Mouse (Mus musculus) testis, adult 2 months (tissue): ENCODE measurements around the gene Snai3. TPM values are rescaled to one million over a fixed set of nuclear protein-coding genes. Genes with fewer than 3 reads are reported as not detected.

Experiments used
- H3K27ac ChIP-seq: fragments of 200-500 bp; 2 replicates; pipeline ENCODE4 v1.5.1; 2012; ENCODE audit warnings: low read depth, low read length; ENCODE audit not compliant: control insufficient read depth, insufficient read depth
- H3K27me3 ChIP-seq: fragments of 200-500 bp; 2 replicates; pipeline ENCODE4 v1.6.1; 2012; ENCODE audit warnings: mild to moderate bottlenecking, low read length, moderate library complexity; ENCODE audit not compliant: control insufficient read depth, insufficient read depth
- H3K36me3 ChIP-seq: fragments of 200-500 bp; 2 replicates; pipeline ENCODE4 v1.6.1; 2012; ENCODE audit warnings: mild to moderate bottlenecking, low read length; ENCODE audit not compliant: control insufficient read depth, insufficient read depth
- H3K4me1 ChIP-seq: fragments of 200-500 bp; 2 replicates; pipeline ENCODE4 v1.6.1; 2012; ENCODE audit warnings: low read length; ENCODE audit not compliant: control insufficient read depth, insufficient read depth
- H3K4me3 ChIP-seq: fragments of 200-500 bp; 2 replicates; pipeline ENCODE4 v1.5.1; 2012; ENCODE audit warnings: low read depth, mild to moderate bottlenecking, low read length, moderate library complexity, mixed read lengths; ENCODE audit not compliant: control insufficient read depth
- CTCF ChIP-seq: fragments of 200-500 bp; IDR thresholded peaks from 2 replicates; pipeline ENCODE4 v1.5.1; 2012; ENCODE audit warnings: low read depth, mild to moderate bottlenecking, inconsistent platforms, low read length, moderate library complexity; ENCODE audit not compliant: control insufficient read depth, insufficient read depth, insufficient replicate concordance
- POLR2A ChIP-seq: fragments of 200-500 bp; IDR thresholded peaks from 2 replicates; pipeline ENCODE4 v1.6.1; 2012; ENCODE audit warnings: low read depth, mild to moderate bottlenecking, inconsistent platforms, low read length, moderate library complexity; ENCODE audit not compliant: control insufficient read depth
- polyA plus RNA-seq: library from polyadenylated mRNA; depleted of rRNA; stranded (reverse); fragments of >200 nt; gene quantifications from 2 replicates; pipeline ENCODE4 v1.2.3, GENCODE M21; 2012

The Snai3 gene
- polyA plus RNA-seq, 1 experiment, result 3.8 TPM

DNA sequence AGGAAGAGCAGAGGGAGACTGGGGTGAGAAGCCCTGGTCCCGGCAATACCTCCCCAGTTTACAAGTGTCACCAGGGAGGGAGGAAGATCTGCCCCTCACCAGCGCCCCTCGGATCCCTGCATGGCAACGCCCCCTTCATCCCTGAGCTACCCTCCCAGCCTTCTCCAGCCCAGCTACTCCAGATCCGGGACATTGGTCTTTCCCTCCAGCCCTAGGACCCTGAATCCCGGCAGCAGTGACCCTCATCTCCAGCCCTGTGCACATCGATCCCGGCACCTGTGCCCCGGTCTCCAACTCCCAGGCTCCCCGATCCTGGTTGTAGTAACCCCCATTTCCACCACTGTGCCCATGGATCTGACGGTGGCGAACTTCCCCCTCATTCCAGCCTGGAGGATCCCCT lies 17.8 kb downstream of the Snai3 start:
- H3K27ac ChIP-seq, result peak overlapping the region; percentile 51; the same call in 1 of the 2 replicates
- H3K27me3 ChIP-seq, result no peaks in the 10 kb centered on the region
- TF ChIP-seq CTCF (no peak), POLR2A (no peak)
- peaks cover 9% of the 10 kb centered on the region for H3K4me1 ChIP-seq
- peak overlapping the region; percentile 81 for H3K4me3 ChIP-seq
- H3K36me3 ChIP-seq, result no peaks in the 10 kb centered on the region

DNA sequence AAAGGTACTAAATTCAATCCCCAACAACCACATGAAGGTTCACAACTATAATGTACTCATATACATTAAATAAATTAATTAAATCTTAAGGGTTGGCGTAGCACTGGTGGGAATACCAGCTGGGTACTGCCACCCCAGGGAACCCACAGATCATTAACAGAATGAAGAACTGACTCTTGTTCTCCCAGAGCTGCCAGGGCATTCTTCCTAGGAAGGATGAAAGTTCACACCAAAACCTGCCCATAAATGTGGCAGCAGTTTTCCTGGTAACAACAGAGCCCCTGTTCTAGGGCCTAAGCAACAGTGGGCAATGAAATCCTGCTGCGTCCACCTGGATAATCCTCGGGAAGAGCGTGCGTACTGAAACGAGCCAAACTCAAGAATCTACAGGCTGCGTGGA lies 18.2 kb downstream of the Snai3 start:
- Histone ChIP-seq H3K27ac (no peak overlapping the region), H3K36me3 (no peaks in the 10 kb centered on the region), H3K4me1 (peaks cover 9% of the 10 kb centered on the region), H3K27me3 (no peaks in the 10 kb centered on the region), H3K4me3 (peak overlapping the region; percentile 81; the same call in 1 of the 2 replicates)
- TF ChIP-seq CTCF (no peak), POLR2A (no peak)

GRCm38 (mm10) chr8:122441326-122441725 lies 19.2 kb downstream of the Snai3 start:
- Histone ChIP-seq H3K4me1 (peaks cover 9% of the 10 kb centered on the region), H3K27me3 (no peaks in the 10 kb centered on the region), H3K27ac (no peak overlapping the region), H3K4me3 (no peak overlapping the region), H3K36me3 (no peaks in the 10 kb centered on the region)
- TF ChIP-seq POLR2A (no peak), CTCF (no peak)

DNA sequence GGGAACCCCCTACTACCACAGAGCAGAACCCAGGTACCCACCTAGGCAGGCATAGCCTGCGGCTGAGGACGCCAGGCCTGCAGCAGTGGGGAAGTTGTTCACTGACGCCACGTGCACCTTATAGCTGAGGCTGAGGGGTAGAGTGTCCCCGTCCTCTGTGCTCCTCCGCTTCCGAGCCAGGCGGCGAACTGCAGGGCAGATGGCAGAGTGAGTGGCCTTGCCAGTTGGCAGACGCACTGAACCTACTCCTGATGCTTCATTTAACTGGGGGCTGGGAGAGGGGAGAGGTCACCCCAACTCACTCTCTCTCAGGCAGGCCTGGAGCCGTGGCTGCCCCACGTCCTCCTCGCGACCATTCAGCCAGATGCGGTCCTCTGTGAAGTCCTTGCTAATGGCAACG lies 21.2 kb downstream of the Snai3 start:
- no peaks in the 10 kb centered on the region for H3K27me3 ChIP-seq
- H3K4me1 ChIP-seq, result peaks cover 8% of the 10 kb centered on the region
- H3K4me3 ChIP-seq, result no peak overlapping the region
- TF ChIP-seq POLR2A, result no peak
- TF ChIP-seq CTCF, result no peak
- no peak overlapping the region for H3K27ac ChIP-seq
- H3K36me3 ChIP-seq, result no peaks in the 10 kb centered on the region

- H3K27me3 ChIP-seq, result no peaks in the 10 kb centered on the region
- no peak overlapping the region for H3K27ac ChIP-seq
- H3K36me3 ChIP-seq, result no peaks in the 10 kb centered on the region
- no peak for TF ChIP-seq CTCF
- TF ChIP-seq POLR2A, result no peak
- peaks cover 8% of the 10 kb centered on the region for H3K4me1 ChIP-seq
- no peak overlapping the region for H3K4me3 ChIP-seq
These were observed 22.7 kb downstream of the Snai3 start for GRCm38 (mm10) chr8:122437708-122438331.

DNA sequence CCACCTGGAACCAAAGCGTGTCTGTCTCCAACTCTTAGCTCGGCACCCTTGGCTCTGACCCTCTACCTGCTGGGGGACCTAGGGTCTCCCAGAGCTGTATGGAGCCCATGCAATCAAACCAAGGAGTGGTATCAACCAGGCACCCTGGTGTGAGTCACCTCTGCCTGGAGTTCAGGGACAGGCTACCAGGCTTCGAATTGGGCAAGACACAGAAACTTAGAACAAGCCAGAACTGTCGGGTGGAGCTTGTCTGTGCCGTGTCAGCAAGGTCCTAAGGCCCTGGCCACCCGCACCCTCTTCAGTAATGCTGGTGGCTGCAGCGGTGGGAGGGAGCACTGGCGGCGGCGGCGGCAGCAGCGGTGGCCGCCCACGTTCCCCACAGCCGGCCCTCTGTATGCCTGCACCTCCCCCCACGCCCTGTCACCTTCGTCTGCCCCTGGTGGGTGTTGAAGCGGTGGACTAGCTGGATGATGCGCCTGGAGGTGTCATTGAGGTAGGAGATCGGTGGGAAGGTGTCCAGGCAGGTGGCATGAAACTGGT lies 23.9 kb downstream of the Snai3 start:
- no peak overlapping the region for H3K27ac ChIP-seq
- TF ChIP-seq CTCF (no peak), POLR2A (no peak)
- H3K4me1 ChIP-seq, result peaks cover 12% of the 10 kb centered on the region
- H3K27me3 ChIP-seq, result no peaks in the 10 kb centered on the region; the same call in 1 of the 2 replicates
- no peaks in the 10 kb centered on the region for H3K36me3 ChIP-seq
- H3K4me3 ChIP-seq, result no peak overlapping the region

DNA sequence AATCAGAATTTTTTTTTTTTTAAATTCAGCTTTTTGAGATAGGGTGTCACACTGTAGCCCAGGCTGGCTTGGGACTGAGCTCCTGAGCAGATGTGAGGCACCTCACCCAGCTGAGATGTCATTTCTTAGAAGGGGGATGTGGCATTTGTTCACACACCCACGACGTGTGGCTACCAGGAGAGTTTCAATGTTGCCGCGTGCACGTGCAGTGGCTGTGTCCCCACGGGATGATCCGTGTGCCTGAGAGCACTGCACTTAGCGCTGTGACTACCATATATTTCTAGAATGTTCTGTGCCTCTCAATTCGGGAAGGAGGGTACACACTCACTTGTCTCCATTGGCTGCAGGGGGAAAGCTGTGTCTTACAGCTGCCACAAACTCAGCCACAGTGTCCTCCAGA lies 24.4 kb downstream of the Snai3 start:
- Histone ChIP-seq H3K27me3 (no peaks in the 10 kb centered on the region; the same call in 1 of the 2 replicates), H3K36me3 (no peaks in the 10 kb centered on the region), H3K4me1 (peaks cover 15% of the 10 kb centered on the region), H3K27ac (no peak overlapping the region), H3K4me3 (no peak overlapping the region)
- no peak for TF ChIP-seq POLR2A
- TF ChIP-seq CTCF, result no peak

- no peaks in the 10 kb centered on the region; the same call in 1 of the 2 replicates for H3K27me3 ChIP-seq
- TF ChIP-seq POLR2A (no peak), CTCF (peak; percentile 60; the same call in 1 of the 2 replicates)
- H3K4me1 ChIP-seq, result peaks cover 16% of the 10 kb centered on the region
- H3K36me3 ChIP-seq, result no peaks in the 10 kb centered on the region
- no peak overlapping the region for H3K4me3 ChIP-seq
- no peak overlapping the region for H3K27ac ChIP-seq
These were observed 25.2 kb downstream of the Snai3 start for GRCm38 (mm10) chr8:122435375-122435774.
